Mouse (Mus musculus) gastrocnemius, postnatal 25 days (tissue): ENCODE measurements around the gene Vax2. TPM values are rescaled to one million over a fixed set of nuclear protein-coding genes. Genes with fewer than 3 reads are reported as not detected.

Experiments used
- DNase-seq: peaks from one replicate; pipeline ENCODE4 v3.0.0; 2022
- total RNA-seq, 2 experiments: library from RNA; stranded (reverse); gene quantifications; 1 replicate in 1 of 2; 2 replicates in 1 of 2; pipeline ENCODE4 v1.2.3; 2021

The Vax2 gene
- total RNA-seq, 2 experiments from 2014 or later, result not detected

DNA sequence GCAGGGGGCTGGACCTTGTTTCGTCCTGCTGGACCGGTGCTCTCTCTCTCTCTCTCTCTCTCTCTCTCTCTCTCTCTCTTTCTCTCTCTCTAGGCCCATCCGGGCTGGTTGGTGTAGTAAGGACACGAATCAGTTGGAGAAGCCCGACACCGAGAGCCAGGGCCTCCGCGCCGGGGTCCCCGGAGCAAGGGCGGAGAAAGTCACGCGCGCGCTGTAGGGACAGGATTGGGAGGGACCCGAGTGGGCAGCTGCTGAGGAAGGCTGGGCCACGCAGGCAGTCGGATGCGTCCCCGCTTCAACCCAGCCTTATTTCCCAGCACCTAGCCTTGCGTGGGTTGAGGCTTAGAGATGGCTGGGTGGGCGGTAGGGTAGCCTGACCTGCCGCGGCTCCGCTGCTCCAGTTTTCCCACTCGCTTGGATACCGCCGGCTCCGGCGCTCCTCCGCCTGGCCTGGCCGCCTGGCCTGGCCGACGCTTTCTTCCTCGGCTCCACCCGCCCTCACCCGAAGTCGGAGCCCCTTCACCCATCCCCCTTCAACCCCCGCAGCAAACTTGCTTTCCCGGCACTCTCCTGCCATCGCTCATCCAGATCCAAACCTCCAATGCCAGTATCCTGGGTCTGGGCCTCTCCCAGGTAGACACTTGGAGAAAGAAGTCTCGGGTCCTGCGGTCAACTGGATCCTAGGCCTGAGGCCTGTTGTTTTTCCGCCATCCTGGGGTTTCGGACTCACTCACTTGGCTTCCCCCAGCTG is 836 bp downstream of the Vax2 start:
- DNase-seq, result no peak

DNA sequence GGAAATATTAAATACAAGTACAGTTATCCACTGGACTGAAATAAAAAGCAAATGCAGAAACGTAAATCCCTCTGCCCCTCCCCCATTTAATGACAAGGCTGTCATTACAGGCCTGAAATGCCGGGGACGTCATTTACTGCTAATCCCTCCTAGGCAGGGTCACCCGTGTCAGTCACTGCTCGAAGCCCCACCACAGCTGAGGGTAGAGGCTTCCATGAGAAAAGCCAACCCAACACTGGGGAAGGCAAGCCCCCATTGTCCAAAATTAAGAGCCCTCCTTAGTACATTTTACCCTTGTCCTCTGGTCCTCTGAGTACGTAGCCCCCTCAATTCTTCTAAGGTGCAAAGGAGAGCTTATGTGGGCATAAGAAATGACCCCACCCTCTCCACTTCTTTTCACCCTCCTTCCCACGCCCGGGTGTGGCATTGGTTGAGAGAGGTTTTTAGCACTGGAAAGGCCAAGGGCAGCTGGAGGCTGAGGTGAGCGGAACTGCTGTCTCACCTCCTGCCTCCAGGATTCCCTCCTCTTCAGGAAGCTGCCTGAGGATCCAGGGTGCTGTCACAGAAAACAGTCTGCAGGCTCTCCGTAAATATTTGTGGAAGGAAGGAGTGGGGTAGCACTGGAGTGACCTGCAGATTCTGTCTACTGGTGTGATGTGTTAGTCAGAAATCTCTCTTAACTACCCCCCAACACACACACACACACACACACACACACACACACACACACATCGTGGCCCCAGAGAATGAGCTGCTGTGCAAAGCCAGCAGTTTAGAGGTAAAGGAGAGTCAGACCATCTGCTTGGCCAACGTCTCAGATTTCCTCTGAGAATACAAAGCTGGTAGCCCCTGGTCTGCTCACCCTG is 2.4 kb downstream of the Vax2 start:
- no peak for DNase-seq

DNA sequence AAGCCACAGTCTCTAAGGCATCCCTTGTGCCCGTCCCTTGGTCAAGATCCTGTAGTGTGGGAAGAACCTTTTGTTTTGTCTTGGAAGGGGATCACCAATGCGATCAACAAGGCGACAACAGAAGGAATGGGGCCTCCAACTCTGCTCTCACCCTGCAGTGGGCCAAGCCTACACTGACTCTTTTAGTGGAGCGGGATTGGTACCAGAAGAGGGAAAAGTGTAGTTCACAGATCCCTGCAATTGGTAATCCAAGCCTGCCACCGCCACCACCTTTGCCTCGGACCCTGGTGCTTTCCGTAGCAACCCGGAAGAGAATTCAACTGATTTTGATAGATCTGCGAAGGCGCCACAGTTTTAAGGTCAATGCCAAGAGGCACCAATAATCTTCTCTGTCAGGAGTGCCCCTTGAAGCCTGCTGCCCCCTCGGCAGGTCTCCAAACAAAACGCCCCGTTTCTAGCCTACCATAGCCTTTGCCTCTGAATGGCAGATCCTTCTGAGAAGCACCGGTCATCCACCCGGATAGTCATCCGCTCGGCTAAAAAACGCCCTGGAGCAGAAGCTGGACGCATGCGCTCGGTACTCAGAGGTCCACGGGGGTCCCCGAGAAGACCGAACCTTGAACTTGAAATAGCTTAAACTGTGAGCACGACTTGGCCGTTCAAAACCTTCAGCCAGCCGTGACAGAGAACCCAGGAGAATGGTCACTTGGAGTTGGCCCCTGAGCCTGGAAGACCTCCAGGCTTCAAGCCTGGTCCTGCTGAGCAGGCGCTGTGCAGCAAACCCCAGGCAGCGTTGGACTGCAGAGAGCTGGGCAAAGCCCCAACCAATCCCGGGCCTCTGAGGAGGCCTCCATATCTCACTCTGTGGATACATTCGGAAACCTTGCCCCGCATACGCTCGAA is 3.4 kb downstream of the Vax2 start:
- DNase-seq, result no peak

DNA sequence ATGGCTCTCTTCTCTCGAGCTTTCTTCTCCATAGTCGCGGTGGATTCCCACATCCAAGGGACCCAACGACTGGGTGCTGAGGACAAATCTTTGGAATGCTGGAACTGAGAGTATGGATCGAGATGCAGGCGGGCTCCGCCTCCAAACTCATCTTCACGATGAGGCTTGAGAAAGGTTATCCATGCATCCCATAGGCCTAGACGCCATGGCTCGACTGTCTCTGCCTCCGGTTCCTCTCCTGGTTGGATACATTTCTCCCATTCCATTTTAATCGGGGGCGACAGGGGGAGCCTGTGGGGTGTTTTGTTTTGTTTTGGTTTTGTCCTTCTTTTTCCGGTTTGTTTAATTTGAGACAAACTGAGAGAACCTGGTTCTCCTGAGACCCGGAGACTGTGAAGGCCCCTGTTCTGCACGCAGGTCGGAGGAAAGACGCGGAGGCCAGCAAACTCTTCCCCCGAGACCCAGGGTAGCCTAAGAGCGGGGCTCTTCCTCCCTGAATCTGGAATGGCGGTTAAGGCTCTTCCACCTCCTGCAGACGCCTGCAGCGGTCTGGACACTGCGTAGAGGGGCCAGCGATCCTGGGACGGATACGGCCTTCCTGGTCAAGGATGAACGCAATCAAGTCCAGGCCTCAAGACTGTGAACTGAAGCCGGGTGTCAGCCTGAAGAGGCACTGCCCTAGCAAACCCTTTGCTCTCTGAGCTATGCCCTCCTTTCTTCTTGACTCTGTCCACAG is 4.6 kb downstream of the Vax2 start:
- no peak for DNase-seq

DNA sequence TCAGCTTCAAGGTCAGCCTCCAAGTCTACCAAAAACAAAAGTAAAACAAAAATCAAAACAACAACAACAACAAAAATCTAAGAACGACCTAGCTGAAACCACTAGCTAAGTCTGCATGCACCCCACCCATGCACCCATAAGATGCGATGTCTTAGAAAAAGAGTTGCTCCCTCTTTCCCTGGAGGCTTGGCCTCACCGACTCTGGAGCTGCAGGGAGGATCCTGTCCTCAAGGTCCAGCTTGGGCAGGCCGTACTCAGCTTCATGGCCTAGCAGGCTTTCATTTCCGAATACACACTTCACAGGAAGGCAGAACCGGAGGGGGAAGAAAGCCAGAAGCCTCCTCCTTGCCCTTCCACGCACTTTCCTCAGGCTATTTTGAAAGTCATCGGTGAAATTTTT is 6.0 kb downstream of the Vax2 start:
- DNase-seq, result no peak

DNA sequence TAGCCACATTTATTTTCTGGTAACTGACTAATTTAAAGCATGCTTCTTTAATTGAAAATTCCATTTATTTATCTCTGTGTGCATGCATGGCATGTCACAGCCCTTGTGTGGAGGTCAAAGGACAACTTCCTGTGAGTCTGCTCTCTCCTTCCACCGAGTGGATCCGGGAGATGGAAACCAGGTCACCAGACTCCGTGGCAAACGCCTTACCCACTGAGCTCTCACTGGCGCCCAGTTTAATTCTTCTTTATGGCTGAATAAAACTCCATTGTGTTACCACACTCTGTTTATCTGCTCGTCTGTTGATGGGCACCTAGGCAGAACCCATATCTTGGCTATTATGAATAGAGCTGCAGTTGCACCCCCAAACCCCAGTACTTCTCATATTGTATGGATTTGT is 11.5 kb downstream of the Vax2 start:
- no peak for DNase-seq

DNA sequence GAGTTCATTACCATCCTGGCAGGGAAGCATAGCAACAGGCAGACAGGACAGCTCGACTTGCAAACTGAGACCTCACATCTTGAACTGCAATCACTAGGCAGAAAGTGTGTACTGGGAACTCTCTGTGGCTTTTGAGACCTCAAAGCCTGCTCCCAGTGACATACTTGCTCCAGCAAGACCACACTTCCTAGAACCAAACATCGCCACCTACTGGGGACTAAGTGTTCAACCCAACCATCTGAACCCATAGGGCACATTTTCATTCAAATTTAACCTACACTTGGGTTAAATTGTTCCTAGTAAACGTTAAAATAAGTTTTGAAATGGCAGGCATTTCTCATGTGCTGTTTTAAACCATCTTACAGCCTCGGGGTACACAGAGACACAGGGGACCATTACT is 16.1 kb downstream of the Vax2 start:
- DNase-seq, result no peak

DNA sequence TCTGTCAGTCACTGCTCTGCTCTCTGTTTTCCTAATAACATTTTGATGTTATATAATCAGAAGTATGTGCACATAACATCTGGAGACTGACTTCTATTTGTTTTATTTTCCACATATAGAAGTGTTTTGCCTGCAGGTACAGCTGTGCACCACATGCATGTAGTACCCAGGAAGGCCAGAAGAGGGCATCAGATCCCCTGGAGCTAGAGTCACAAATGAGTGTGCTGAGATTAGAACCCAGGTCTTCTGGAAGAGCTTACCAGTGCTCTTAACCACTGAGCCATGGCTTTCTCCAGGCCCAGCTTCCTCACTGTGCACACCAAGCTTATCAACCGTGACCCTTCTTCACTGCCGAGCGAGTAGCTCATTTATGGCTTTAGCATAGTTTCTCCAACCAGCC is 17.4 kb downstream of the Vax2 start:
- DNase-seq, result no peak

DNA sequence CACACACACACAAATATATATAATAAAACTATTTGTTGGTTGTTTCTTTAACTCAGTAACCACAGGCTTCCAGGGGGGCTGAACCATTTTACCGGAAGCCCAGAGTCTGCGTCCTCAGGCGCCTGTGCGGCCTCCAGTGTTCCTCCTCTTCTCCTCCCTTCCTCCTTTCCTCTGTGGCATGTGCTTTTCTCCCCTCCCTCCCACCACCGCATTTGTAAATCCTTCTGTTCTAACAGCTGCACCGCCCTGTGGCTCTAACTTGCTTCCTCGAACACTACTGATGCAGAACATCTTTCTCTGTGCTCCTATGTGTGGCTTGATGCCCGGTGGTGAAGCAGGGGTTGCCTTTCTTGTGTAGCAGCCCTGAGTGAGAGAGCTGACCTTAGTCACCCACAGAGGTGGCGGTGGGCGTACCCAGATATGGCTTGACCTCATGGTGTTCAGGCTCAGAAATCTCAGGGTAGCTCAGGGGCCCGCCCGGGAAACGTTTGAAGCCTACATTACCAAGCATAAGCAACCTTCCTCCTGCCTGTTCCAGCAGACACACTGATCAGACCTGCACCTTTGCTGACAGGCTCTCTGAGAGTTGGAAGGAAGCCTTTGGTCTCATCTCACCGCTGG is 18.4 kb downstream of the Vax2 start:
- no peak for DNase-seq

DNA sequence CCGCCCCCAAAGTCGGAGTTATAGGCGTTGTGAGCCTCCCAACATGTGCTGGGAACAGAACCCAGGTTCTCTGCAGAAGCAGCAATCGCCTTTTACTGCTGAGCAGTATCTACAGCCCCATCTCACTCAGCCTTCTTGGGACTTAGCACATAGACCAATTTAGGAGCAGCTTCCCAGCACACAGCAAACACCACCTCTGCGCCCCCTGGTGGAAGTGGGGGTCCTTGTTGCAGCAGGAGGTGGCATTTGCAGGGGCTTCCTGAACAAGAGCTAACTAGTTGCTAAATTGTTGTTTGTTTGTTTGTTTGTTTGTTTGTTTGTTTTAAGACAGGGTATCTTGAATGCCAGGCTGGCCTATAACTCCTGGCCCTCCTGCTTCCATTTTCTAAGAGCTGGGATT is 20.1 kb downstream of the Vax2 start:
- peak; percentile 25 for DNase-seq

DNA sequence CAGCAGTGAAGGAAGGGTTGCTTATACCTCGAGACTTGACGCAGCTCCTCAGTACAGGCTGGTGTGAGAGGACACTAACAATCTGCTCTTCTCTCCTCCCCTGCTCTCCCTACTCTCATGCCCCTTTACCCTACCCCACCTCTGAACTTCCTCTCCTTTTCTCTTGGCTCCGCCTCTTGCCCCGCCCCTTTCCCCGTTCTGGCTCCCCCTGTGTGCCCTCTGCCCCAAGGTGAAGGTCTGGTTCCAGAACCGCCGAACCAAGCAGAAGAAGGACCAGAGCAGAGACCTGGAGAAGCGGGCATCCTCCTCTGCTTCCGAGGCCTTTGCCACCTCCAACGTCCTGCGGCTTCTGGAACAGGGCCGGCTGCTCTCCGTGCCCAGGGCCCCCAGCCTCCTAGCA is 26.2 kb downstream of the Vax2 start:
- no peak for DNase-seq

DNA sequence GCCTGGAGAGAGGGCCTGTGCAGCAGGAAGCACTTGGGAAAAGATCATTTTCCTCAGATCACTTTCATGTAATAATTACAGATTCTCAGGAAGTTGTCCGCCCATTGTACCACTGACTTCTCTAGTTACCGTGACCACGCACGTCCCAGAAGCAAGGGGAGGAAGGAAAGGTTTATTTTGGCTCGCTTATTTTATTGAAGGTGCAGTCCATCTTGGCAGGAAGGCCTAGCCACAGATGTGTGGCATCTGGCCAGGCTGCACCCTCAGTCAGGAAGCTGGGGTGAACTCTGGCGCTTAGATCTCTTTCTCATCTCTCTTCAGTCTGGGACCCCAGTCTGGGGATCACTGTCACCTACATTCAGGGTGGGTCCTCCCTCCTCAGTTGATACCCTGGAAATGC is 27.5 kb downstream of the Vax2 start:
- DNase-seq, result no peak

DNA sequence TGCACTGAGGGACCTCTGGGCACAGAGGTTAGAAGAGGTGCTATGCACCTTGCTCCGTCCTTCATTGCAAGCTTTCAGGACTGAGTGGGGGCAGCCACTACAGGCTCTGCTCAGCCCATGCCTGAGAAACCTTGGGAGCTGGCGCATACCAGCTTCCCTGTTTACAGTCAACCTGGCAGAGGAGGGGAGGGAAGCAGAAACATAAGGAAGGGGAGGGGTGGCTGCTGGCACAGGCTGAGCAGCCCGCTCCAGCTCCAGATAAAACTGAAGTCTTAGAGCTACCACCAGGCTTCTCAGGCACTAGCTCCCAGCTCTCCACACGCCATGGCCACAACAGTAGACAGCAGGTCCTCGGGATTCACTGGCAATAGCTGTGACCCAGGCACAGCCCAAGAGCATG is 31.7 kb downstream of the Vax2 start, which contains the start of gene Atp6v1b1:
TSS of gene Atp6v1b1 (plus strand) at position 230 of the 400 bp plus-strand sequence.
- no peak for DNase-seq

DNA sequence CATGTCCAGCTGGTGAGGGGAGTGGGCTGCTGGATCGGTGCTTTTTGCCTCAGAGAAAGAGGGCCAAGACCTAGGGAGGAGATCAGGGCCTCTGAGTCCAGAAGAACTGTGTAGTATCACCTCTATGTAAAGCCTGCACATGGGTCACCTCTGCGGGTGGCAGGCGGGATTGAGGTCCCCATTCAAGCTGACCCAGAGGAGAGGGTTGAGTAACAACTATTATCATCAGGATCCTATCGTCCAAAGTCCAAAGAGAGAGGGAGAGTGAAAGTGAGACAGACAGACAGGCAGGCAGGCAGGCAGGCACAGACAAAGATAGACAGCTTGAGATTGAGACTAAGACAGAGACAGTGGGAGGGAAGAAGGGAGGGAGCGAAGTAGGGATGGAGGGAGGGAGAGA is 32.1 kb downstream of the Vax2 start:
- DNase-seq, result no peak

DNA sequence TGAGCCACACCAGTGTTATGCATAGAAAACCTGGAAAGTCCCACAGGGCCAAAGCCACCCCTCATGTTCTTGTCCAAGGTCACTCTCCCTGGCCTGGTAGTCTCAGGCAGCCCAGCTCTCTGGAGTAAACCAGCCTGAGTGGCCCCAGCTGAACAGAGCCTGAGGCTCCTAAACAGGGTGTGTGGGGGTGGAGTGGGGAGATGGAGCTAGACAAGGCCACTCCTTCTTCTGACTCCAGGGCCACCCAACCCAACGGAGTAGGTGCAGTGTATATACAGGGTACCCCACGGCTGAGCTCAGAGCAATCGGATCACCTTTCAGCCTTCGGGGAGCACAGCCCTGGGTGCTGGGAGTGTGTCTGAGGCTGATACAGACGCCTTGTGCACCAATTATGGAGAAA is 33.1 kb downstream of the Vax2 start:
- no peak for DNase-seq

DNA sequence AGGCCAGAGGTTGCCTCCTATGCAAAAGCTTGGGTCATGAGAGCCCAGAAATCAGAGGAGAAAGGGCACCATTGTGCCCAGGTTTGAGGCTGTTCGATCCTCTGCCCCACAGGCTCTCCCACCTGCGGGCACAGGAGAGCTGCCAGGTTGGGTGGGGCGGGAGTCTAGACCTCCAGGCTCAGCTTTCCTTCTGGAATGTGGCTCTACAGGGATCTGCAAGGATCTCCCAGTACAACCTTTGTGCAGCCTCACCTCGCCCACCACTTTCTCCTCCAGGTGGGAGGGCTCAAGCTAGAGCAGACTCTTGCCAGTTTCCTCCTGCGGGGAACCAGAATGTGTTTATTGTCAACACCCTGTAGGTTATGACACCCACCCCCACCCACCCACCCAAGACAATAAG is 33.5 kb downstream of the Vax2 start:
- no peak for DNase-seq

DNA sequence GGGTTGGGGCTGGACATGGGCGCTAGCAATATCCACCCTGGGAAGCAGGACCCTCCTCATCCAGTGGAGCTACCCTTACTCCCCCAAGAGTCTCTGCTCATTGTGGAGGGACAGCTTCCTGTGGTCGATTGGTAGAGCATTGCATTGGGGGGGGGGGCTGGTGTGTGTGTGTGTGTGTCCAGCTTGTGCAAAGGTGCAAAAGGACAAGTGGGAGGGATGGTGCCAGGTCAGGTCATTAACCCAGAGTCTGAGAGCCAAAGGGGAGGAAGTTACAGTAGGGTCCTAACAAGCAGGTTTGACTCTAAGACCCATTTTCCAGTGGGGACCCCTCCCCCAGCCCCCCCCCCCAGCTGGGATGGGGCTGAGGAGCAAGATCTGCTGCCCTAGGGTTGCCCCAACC is 34.4 kb downstream of the Vax2 start:
- no peak for DNase-seq

DNA sequence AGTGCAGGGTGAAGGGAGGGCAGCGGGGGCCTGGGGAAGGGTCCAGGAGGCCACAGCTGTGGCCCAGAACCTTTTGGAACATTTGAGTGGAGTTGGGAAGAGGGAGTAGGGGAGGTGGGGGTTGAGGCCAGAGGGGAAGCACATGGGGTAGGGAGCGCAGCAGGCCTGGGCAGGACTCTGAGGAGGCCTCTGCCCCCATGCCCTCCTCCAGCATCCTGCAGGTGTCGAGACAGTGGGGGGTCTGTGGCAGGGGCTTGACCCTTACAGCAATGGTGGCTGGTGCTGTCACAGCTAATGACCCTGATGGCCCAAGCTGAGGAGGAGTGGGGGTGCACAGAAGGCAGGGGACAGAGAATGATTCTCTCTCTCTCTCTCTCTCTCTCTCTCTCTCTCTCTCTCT is 38.2 kb downstream of the Vax2 start:
- DNase-seq, result no peak

DNA sequence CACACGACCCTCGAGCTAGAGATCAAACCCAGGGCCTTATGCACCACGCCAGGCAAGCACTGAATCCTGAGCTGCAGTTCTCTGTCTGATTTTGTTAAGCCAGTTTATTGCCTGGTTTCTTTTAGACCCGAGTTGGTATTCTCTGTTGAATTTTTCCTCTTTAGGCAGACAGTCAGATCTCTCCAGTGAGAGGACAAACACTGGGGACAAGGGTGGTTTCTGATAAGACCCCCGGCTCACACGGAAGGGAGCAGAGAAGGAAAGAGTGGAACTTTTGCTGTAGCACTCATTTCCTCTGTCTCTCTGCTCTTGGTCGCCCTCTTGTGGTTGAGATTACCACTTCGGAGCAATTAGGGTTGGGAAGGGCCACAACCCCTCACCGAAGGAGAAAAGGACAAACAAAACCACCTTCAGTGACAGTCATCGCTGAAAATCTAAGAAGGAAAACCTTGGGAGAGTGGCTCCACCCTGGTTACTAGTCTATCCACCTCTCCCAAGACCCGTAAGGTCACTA is 39.2 kb downstream of the Vax2 start:
- DNase-seq, result no peak

DNA sequence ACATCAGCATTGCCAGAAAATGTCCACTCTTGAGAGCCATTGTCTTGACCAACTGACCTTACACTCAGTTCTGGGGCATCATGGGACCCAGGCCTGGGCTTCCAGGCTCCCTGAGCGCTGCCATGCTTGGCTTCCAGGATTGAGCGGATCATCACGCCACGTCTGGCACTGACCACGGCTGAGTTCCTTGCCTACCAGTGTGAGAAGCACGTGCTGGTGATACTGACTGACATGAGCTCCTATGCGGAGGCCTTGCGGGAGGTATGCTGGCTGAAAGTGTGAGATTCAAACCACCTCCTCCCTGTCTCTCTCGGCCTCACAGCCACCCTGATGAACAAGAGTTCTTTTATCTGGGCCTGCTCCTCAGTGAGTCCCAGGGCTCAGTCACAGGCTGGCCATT is 45.0 kb downstream of the Vax2 start:
- no peak for DNase-seq

DNA sequence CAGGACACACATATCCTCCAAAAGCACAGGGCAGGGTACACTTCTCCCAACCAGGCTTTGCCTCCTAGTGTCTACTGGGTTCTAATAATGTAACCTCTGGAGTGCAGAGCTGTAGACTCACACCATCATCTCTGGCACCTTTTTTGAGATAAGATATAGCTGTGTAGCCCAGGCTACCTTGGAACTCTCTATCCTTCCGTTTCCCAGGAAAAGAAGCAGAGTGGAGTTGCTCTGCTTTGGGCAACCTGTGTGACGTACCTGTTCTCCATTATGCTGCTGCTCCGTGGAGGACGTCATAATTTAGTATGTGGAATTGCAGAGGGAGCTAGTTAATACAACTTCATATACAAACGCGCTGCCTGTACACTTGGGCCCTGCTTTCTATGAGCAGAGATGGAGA is 51.3 kb downstream of the Vax2 start, which contains the start of gene Ankrd53:
TSS of gene Ankrd53 (plus strand) at position 301 of the 400 bp plus-strand sequence.
- DNase-seq, result no peak
